Mouse (Mus musculus) c-Kit-negative CD71-positive TER-119-positive erythroid progenitor cells, embryonic 14.5 days (primary cell): ENCODE data around the gene Ly6g5b.
"Not testable (repeated sequence)": the region's sequence is repeated elsewhere in the genome, so short reads cannot be mapped to it uniquely, and the experiment has no call there.

Source experiments
- DNase-seq: peaks from one replicate; pipeline ENCODE4 v3.0.0-alpha.2; 2013; ENCODE audit warnings: low read depth, low spot score

Gene Ly6g5b

DNA sequence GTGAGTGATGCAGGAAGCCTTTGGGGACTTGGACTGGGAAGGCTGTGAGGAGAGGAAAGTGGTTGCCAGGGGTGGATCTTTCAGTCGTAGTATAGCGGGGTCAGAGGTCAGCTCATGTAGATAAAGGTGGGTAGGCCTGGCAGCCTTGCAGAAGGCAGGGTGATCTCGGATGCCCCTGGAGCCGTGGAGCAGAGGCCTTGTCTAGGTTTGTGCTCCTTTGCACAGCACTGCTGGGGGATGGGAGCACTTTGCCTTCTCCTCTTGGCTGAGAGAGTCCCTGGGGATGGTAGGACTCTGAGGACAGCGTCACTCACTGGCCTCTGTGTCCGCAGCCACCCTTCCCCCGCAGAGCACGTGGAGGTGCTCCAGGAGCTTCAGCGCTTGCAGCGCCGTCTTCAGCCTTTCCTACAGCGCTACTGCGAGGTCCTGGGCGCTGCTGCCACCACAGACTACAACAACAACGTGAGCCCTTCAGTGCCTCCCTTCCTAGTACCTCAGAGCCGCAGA is 25.3 kb upstream of the Ly6g5b start:
- DNase-seq: no peak

DNA sequence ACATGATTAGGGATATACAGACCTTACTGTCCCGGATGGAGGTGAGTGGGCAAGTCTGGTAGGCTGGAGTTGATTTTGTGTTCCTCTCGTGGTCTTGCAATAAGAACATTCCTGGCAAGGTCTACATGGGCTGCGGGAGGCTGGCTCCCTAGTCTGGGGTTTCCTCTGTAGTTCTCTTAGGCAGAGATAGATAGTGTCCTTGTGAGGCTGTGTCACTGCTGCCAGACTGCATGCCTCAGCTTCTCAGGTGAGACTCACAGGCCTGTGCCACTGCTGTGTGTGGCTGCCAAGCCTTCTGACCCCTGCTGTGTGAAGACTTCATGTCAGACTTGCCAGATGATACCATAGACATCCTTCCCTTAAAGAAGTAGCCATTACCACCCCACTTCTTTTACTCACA is 24.0 kb upstream of the Ly6g5b start:
- no peak for DNase-seq

DNA sequence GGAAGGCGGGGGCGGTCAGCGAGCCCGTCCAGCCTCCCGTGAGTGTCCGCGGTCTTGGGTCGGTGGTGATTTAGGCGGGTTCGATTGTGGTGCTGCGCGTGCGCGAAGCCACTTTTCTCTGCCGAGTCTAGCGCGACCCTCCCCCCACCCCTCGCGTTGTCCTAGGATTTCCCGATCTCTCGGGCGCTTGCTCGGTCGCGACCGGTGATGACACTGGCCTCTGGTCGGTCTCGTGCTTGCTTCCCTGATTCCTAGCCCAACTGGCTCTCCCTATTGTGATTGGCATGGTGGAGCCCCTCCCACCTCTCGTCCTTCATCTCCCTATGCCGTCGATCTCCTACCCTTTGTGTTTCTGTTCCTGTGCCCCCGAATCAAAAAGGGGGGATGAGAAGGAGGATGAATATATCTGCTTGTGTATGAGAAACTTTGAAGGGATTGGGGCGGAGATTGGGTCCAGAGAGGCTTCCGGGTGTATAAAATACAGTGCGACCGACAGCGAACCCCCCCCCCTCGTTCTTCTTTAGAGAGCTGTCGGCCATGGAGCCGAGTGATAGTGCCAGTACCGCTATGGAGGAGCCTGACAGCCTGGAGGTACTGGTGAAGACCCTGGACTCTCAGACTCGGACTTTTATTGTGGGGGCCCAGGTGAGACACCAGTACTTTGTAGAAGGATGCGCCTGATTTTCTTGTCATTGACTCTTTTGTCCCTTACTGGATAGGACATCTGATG is 20.5 kb upstream of the Ly6g5b start:
- peak; percentile 49 for DNase-seq

DNA sequence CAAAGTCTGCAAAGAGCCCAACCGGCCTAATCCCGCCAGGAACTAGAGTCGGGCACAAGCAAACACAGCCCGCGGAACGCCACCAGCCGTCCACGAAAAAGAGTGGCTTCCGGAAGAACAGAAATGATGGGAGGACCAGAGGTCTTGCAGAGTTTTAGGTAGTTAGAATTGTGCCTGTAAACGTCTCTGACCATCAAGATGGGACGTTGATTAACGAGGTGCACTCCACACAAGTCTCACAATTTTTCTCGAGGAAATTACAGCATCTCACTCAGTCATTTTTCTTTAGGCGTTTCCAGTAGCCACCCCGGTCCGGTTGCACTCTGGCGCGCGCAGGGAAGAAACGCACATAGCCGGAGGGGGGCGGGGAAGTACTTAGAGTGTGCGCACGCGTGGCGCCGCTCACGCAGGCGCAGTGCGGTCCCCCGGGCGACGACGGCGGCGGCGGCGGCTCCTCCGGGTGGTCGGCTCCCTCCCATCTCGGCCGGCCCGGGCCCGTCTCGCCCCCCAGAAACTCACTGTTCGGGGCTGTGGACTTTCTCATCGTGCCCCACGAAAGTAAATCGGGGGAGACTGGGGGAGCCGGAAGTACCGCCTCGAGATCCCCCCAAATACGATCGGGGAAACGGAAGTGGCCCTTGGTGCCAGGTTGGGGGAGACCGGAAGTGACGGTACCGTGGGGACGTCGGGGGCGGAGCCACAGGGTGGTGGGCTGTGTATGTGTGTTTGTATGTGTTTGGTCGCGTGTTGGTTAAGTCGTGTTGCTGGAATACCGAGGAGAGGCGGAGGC is 19.8 kb upstream of the Ly6g5b start, which contains the start of gene Bag6:
Bag6 (plus strand) TSS at position 378 of the 790 bp plus-strand sequence.
- peak; percentile 90 for DNase-seq

GRCm38 (mm10) chr17:35133517-35133916 is 18.3 kb upstream of the Ly6g5b start:
- no peak for DNase-seq

DNA sequence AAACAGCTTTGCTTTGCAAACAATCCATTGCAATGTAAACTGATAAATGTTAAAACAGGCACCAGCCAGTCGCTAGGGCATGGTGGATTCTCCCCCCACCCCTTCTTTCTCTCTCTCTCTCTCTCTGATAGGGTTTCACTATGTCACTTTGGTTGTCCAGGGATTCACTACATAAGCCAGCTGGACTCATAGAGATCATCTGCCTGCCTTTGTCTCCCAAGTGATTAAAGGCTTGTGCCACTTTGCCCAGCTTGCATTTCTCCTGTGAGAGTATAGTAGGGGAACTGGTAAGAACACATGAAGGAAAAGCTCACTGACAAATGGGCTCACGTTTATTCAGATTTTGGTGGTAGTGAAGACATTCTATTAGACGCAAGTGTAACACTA is 16.9 kb upstream of the Ly6g5b start:
- DNase-seq: no peak

GRCm38 (mm10) chr17:35131500-35132173 is 16.4 kb upstream of the Ly6g5b start, which contains the start of gene Apom:
Apom (minus strand) TSS chr17:35132050.
- DNase-seq: no peak

GRCm38 (mm10) chr17:35131038-35131437 is 15.8 kb upstream of the Ly6g5b start:
- no peak for DNase-seq

DNA sequence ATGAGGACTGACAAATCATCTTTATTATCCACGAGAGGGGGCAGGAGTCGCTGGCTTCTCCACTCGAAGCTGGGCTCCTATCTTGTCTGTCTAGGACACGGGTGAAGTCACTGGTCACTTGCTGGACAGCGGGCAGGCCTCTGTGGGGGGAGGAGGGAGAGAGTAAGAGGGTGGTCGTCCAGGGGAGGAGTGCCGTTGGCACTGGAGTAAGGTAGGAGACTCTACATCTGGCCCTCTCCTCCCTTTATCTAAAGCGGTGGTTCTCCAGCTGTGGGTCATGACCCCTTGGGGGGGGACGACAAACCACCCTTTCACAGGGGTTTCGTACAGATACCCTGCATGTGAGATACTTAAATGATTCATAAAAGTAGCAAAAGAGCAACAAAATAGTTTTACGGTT is 13.8 kb upstream of the Ly6g5b start:
- DNase-seq: no peak

DNA sequence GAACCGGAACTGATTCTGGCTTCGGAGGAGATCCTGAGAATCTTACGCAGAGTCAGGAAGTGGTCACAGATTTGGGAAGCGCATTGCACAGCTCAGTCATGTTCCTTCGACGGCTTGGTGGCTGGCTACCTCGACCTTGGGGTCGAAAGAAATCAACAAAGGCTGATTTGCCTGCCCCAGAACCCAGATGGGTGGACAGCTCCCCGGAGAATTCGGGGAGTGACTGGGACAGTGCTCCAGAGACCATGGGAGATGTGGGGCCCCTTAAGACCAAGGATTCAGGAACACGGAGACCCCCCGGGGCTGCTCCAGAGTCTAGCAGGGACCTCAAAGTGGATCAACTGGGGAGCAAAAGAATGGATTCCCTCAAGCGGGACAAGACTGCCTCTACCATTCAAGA is 11.8 kb upstream of the Ly6g5b start:
- no peak for DNase-seq

DNA sequence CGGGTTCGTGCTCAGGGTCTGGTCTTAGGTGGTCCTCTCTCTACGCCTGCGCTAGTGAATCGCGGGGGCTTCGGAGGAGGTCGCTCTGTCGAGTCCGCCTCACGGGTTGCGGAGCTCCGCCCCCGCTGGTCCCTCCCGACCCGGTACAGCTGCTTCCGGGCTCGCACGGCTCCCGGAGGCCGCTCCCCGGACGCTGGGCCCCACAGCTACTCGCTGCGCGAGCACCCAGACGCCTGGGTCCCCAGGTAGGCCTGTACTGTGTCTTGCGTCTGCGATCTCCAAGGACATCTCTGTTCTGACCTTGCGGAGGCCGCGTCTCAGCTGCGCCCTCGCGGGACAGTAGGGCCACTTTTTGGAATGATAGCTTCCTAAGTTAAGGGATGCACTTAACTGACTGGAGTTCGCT is 11.0 kb upstream of the Ly6g5b start, which contains the start of gene D17H6S53E:
D17H6S53E (plus strand) TSS at position 168 of the 406 bp plus-strand sequence.
- peak; percentile 61 for DNase-seq

DNA sequence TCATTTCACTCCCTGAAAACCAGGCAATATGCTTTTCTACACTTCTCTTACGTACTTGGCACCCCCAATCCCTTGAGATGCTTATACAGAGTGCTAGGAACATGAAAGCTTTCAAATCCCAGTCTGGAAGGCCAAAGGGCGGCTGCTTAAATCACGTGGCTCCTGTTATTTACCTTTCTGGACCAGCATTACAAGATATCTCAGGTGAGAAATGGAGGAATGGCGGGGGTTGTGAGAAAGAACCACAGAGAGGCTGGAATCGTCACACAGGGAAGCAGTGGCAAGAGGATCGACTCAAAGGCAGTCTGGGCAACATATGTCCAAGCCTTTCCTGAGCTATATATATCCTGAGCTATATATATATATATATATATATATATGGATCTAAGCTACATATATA is 10.3 kb upstream of the Ly6g5b start:
- DNase-seq: no peak

GRCm38 (mm10) chr17:35125081-35125480 is 9.9 kb upstream of the Ly6g5b start:
- no peak for DNase-seq

- not testable (repeated sequence) for DNase-seq
Measured at GRCm38 (mm10) chr17:35124261-35124896, 9.2 kb upstream of the Ly6g5b start.

DNA sequence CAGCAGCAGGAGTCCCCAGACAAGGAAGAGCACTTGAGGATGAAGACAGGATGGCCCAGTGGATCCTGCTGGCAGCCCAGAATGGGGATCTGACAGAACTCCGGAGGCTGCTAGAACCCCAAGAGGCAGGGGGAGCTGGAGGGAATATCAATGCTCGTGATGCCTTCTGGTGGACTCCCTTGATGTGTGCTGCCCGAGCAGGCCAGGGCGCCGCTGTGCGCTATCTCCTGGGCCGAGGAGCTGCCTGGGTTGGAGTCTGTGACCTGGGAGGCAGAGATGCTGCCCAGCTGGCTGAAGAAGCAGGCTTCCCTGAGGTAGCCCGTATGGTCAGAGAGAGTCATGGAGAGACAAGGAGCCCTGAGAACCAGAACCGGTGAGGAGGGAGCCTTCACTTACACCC is 8.1 kb upstream of the Ly6g5b start:
- DNase-seq: not testable (repeated sequence)

DNA sequence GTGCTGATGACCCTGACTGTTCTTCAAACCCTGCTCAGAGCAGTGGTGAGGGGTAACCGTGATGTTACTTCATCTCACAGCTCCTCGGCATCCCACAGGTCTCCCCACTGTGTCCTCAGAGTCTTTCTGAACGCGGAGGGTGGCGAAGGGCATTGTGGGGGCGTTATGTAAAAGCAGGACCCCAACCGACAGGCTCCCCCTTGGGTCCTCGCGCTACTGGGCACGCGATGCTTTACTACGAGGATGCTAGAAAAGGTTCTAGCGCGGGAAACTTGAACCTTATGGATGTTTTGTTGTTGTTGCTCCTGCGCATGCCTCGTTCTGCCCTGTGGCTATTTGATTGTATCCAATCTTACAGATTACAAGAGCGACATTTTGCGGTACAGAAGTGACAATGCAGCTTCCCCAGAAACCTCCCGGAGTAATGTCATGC is 6.7 kb upstream of the Ly6g5b start, which contains the start of gene Csnk2b:
Csnk2b (minus strand) TSS at position 183 of the 433 bp plus-strand sequence.
- no peak for DNase-seq

- peak; percentile 91 for DNase-seq
Measured at GRCm38 (mm10) chr17:35121143-35121799, 6.0 kb upstream of the Ly6g5b start, which contains the start of gene Gpank1. Gpank1 (plus strand) TSS chr17:35121455.

DNA sequence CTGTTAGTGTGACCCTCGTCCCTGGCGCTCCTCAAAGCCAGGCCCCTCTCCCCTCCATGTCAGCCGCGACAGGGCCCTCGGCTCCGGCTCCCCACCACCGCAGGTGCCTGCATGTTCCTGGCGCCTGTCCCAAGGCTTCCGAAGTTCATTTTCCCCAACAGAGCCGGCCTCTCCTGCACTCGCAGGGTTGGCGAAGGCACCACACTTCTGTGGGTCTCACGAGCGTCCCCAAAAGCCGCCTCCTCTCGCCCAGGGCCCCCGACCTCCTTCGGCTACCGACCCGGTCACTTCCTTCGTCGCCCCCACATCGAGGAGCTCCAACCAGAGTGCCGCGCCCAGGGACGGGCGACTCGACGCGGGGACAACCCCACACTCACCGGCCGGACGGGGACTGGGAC is 5.5 kb upstream of the Ly6g5b start:
- DNase-seq: no peak

- no peak for DNase-seq
Measured at GRCm38 (mm10) chr17:35111774-35112173, 3.5 kb downstream of the Ly6g5b start.

DNA sequence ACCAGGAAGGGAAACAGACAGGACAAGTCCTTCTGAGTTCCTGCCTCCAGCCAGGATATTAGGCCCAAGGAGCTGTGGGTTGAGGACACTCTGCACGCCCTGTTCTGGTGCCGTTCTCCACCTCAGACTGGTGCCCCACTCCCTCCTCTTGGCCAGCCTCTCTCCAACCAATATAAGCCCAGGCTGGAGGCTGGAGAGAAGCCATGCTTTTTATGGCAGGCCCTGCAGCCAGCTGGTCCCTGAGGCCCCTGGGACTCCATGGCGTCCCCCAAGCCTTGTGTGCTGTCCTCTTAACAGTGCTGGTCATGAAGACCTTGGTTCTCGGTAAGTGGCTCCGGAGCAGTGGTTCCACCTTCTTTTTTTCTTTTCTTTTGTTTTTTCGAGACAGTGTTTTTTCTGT is 7.1 kb downstream of the Ly6g5b start, which contains the start of gene Ly6g5c:
Ly6g5c (plus strand) TSS at position 183 of the 400 bp plus-strand sequence.
- no peak for DNase-seq

GRCm38 (mm10) chr17:35106522-35106921 is 8.7 kb downstream of the Ly6g5b start:
- no peak for DNase-seq
